Mouse (Mus musculus) heart, adult 2 months (tissue): Measurements from ENCODE around the gene Ctnnb1.

Source experiments
- CTCF ChIP-seq: fragments of 200-600 bp; IDR thresholded peaks from 2 replicates; pipeline ENCODE4 v1.8.1; 2022; ENCODE audit warnings: antibody characterized with exemption, mild to moderate bottlenecking, moderate library complexity
- EP300 ChIP-seq: fragments of 200-500 bp; IDR thresholded peaks from 2 replicates; pipeline ENCODE4 v1.6.1; 2011; ENCODE audit warnings: low read depth, low read length, control low read depth; ENCODE audit not compliant: insufficient read depth
- POLR2A ChIP-seq: fragments of 200-500 bp; IDR thresholded peaks from 2 replicates; pipeline ENCODE4 v1.6.1; 2011; ENCODE audit warnings: mild to moderate bottlenecking, low read depth, low read length, control low read depth; ENCODE audit not compliant: insufficient read depth

GRCm38 (mm10) chr9:120930811-120931210 lies 1.8 kb downstream of the Ctnnb1 start:
- no peak for TF ChIP-seq EP300
- no peak for TF ChIP-seq CTCF
- no peak for TF ChIP-seq POLR2A
